ENCODE assay signal across 8 mouse cellular contexts in genomic region chr15:81399638-81400315, GRCm38 (mm10). TPM values are rescaled to one million over a fixed set of nuclear protein-coding genes. Genes with fewer than 3 reads are reported as not detected.
DNase-seq lines count a peak whose midpoint lies in the region; ATAC-seq and TF ChIP-seq lines count a peak whose summit lies in the region.

Gene St13, minus strand, starts transcription at chr15:81400077.
Gene Xpnpep3, plus strand, starts transcription at chr15:81400138.

- H3K27me3 ChIP-seq in MEL (ENCODE audit: control insufficient read depth in 1 of 2, insufficient read depth in 2 of 2, low read length in 2 of 2) = no peaks in the 10 kb centered on the region
- no peaks in the 10 kb centered on the region for H3K27me3 ChIP-seq in cerebellum, adult 2 months (ENCODE audit: control insufficient read depth, insufficient read depth, low read length)
- H3K27me3 ChIP-seq in lung, embryonic 16.5 days (ENCODE audit: control insufficient read depth, insufficient read depth, low read depth, low read length) = no peaks in the 10 kb centered on the region

- TF ChIP-seq RAD21 in MEL (IDR thresholded peaks at IDR 0.05; ENCODE audit: low read depth, low read length) = no peak

- H3K4me3 ChIP-seq in MEL (ENCODE audit: control insufficient read depth in 1 of 2, insufficient read depth in 1 of 2, low read depth in 2 of 2, low read length in 2 of 2) = peak within 1 kb of the TSS; percentile 83 to 89
- H3K4me3 ChIP-seq in cerebellum, adult 2 months (replicated peaks; ENCODE audit: insufficient read depth, low read depth, low read length) = peak within 1 kb of the TSS; percentile 94
- peak within 1 kb of the TSS; percentile 62 for H3K4me3 ChIP-seq in lung, embryonic 16.5 days (ENCODE audit: low read length)

- H3K36me3 ChIP-seq in MEL (ENCODE audit: control insufficient read depth in 1 of 2, insufficient read depth in 2 of 2, low read length in 2 of 2) = peaks cover 0 to 40% of the 10 kb centered on the region in 2 experiments; a peak in 3 of 4 replicates
- H3K36me3 ChIP-seq in lung, embryonic 16.5 days (ENCODE audit: control insufficient read depth, insufficient read depth, low read length) = no peaks in the 10 kb centered on the region

- TF ChIP-seq POLR2A in MEL (IDR thresholded peaks at IDR 0.05; ENCODE audit: control insufficient read depth in 1 of 2, insufficient read depth in 1 of 2, low read depth in 1 of 2, low read length in 2 of 2, poor library complexity in 1 of 2) = peak; percentile 77 to 81; a peak in 3 of 4 replicates
- peak; percentile 61 for TF ChIP-seq POLR2A in cerebellum, adult 2 months (IDR thresholded peaks at IDR 0.05; ENCODE audit: borderline replicate concordance, insufficient read depth, low read length)

- H3K9me3 ChIP-seq in MEL (replicated peaks; ENCODE audit: insufficient read depth, low read length) = no peaks in the 10 kb centered on the region
- H3K9me3 ChIP-seq in lung, embryonic 16.5 days (ENCODE audit: control insufficient read depth, low read length) = no peaks in the 10 kb centered on the region

- no peak for TF ChIP-seq EP300 in MEL (IDR thresholded peaks at IDR 0.05; ENCODE audit: low read depth in 1 of 2, low read length in 2 of 2)

- peak within 1 kb of the TSS; percentile 91 for H3K9ac ChIP-seq in MEL (ENCODE audit: control insufficient read depth, low read depth, low read length, poor library complexity, severe bottlenecking)
- H3K9ac ChIP-seq in lung, embryonic 16.5 days (ENCODE audit: low read length) = peak within 1 kb of the TSS; percentile 76

- peak; percentile 96 to 98 for ATAC-seq in hematopoietic stem cell, adult 5-6 weeks (replicated peaks in 1 of 2; ENCODE audit: insufficient read depth in 1 of 2, low FRiP score in 2 of 2, low TSS enrichment in 1 of 2, low read depth in 1 of 2, poor library complexity in 2 of 2, severe bottlenecking in 2 of 2)
- peak; percentile 100 for ATAC-seq in lung, embryonic 16.5 days (ENCODE audit: low read depth)

- TF ChIP-seq CTCF in MEL (IDR thresholded peaks at IDR 0.05 in 2 of 3, conservative IDR thresholded peaks at IDR 0.05 in 1 of 3; ENCODE audit: control insufficient read depth in 1 of 3, insufficient read depth in 1 of 3, low read depth in 2 of 3, low read length in 3 of 3, poor library complexity in 1 of 3, severe bottlenecking in 1 of 3) = no peak
- TF ChIP-seq CTCF in cerebellum, adult 2 months (IDR thresholded peaks at IDR 0.05; ENCODE audit: borderline replicate concordance, insufficient read depth, low read depth, low read length) = no peak

- peak within 1 kb of the TSS; percentile 75 for H3K4me2 ChIP-seq in lung, embryonic 16.5 days (ENCODE audit: low read depth, low read length)

- H3K4me1 ChIP-seq in MEL (ENCODE audit: control insufficient read depth in 1 of 2, insufficient read depth in 2 of 2, low read length in 2 of 2) = peaks cover 2 to 9% of the 10 kb centered on the region in 2 experiments; a peak in 2 of 4 replicates
- no peaks in the 10 kb centered on the region; the same call in 1 of the 2 replicates for H3K4me1 ChIP-seq in cerebellum, adult 2 months (ENCODE audit: control insufficient read depth, insufficient read depth, low read length)
- peaks cover 17% of the 10 kb centered on the region for H3K4me1 ChIP-seq in lung, embryonic 16.5 days (replicated peaks; ENCODE audit: control insufficient read depth, insufficient read depth, low read length)

- WGBS in cerebellum, adult 2 months = under 1% methylated on average over 50 of the region's 50 CpGs
- WGBS in lung, embryonic 16.5 days = under 1% methylated on average over 48 of the region's 50 CpGs

- DNase-seq in MEL (ENCODE audit: low read depth, low spot score) = peak; percentile 98
- DNase-seq in cerebellum, adult 2 months = peak; percentile 94 to 98
- DNase-seq in forelimb bud, embryonic 11.5 days (ENCODE audit: low read depth, low spot score) = peak; percentile 95
- peak; percentile 93 for DNase-seq in layer of hippocampus, adult 9-10 months (ENCODE audit: low spot score)
- DNase-seq in ovary, postnatal 10 days (ENCODE audit: low spot score) = peak; percentile 99
- DNase-seq in thymus, postnatal 10 days (ENCODE audit: low spot score in 2 of 2) = peak; percentile 93 to 98

- H3K27ac ChIP-seq in MEL (ENCODE audit: control insufficient read depth, low read depth, low read length) = peak within 1 kb of the TSS; percentile 96
- peak within 1 kb of the TSS; percentile 100 for H3K27ac ChIP-seq in cerebellum, adult 2 months (ENCODE audit: insufficient read depth, low read length)
- peak within 1 kb of the TSS; percentile 95 for H3K27ac ChIP-seq in lung, embryonic 16.5 days (ENCODE audit: low read length)

- peaks cover 58% of the 10 kb centered on the region for H3K79me2 ChIP-seq in MEL (ENCODE audit: control insufficient read depth, insufficient read depth, low read length, poor library complexity)

TF ChIP-seq in MEL, 35 proteins besides CTCF, POLR2A, EP300 and RAD21 (continues in another document):
- no peak for TF ChIP-seq GATA1 (IDR thresholded peaks at IDR 0.05; ENCODE audit: low read depth, low read length)
- no peak for TF ChIP-seq ZC3H11A (IDR thresholded peaks at IDR 0.05; ENCODE audit: low read depth, low read length)
- peak; percentile 93; the same call in 1 of the 2 replicates for TF ChIP-seq E2F4 (IDR thresholded peaks at IDR 0.05; ENCODE audit: borderline replicate concordance, low read depth, low read length)
- peak; percentile 73; the same call in 1 of the 2 replicates for TF ChIP-seq KAT2A (conservative IDR thresholded peaks at IDR 0.05; ENCODE audit: low read depth, low read length)
- peak; percentile 68; the same call in 1 of the 2 replicates for TF ChIP-seq POLR2AphosphoS2 (IDR thresholded peaks at IDR 0.05; ENCODE audit: low read length)
- no peak for TF ChIP-seq TAL1 (IDR thresholded peaks at IDR 0.05; ENCODE audit: low read length)
- peak; percentile 62; the same call in 1 of the 2 replicates for TF ChIP-seq MAZ (IDR thresholded peaks at IDR 0.05; ENCODE audit: low read depth, low read length)
- peak; percentile 94 for TF ChIP-seq USF1 (IDR thresholded peaks at IDR 0.05; ENCODE audit: low read depth, low read length)
- peak; percentile 96 for TF ChIP-seq MAX (IDR thresholded peaks at IDR 0.05; ENCODE audit: low read length)
- TF ChIP-seq MXI1 (IDR thresholded peaks at IDR 0.05; ENCODE audit: low read depth, low read length) = peak; percentile 83
- no peak for TF ChIP-seq MAFK (IDR thresholded peaks at IDR 0.05; ENCODE audit: borderline replicate concordance, low read depth, low read length)
- no peak for TF ChIP-seq MEF2A (IDR thresholded peaks at IDR 0.05; ENCODE audit: extremely low read depth, insufficient replicate concordance, low read depth, low read length, poor library complexity, severe bottlenecking)
- TF ChIP-seq MYC (IDR thresholded peaks at IDR 0.05; ENCODE audit: low read depth, low read length) = peak; percentile 83
- TF ChIP-seq BHLHE40 (IDR thresholded peaks at IDR 0.05; ENCODE audit: borderline replicate concordance, low read depth, low read length) = no peak
- TF ChIP-seq RCOR1 (IDR thresholded peaks at IDR 0.05; ENCODE audit: low read depth, low read length) = no peak
- TF ChIP-seq ZKSCAN1 (IDR thresholded peaks at IDR 0.05; ENCODE audit: low read depth, low read length) = no peak
- peak; percentile 80 for TF ChIP-seq NELFE (IDR thresholded peaks at IDR 0.05; ENCODE audit: low read depth, low read length)
- no peak for TF ChIP-seq CHD2 (IDR thresholded peaks at IDR 0.05; ENCODE audit: low read length)
- no peak for TF ChIP-seq GABPA (IDR thresholded peaks at IDR 0.05; ENCODE audit: low read depth, low read length)
- TF ChIP-seq ETS1 (IDR thresholded peaks at IDR 0.05; ENCODE audit: low read depth, low read length) = peak; percentile 16; the same call in 1 of the 2 replicates
- TF ChIP-seq SIN3A (IDR thresholded peaks at IDR 0.05; ENCODE audit: low read length) = peak; percentile 97
- no peak for TF ChIP-seq CHD1 (IDR thresholded peaks at IDR 0.05; ENCODE audit: low read depth, low read length)
- no peak for TF ChIP-seq UBTF (IDR thresholded peaks at IDR 0.05; ENCODE audit: borderline replicate concordance, insufficient read depth, low read depth, low read length)
- TF ChIP-seq ZMIZ1 (IDR thresholded peaks at IDR 0.05; ENCODE audit: low read depth, low read length) = peak; percentile 63
- no peak for TF ChIP-seq MYB (IDR thresholded peaks at IDR 0.05; ENCODE audit: low read depth, low read length)
- peak; percentile 51; the same call in 1 of the 2 replicates for TF ChIP-seq TBP (IDR thresholded peaks at IDR 0.05; ENCODE audit: low read depth, low read length)
- TF ChIP-seq ZNF384 (IDR thresholded peaks at IDR 0.05; ENCODE audit: low read depth, low read length) = no peak
- no peak for TF ChIP-seq NRF1 (IDR thresholded peaks at IDR 0.05; ENCODE audit: insufficient read depth, low read depth, low read length, poor library complexity, severe bottlenecking)
- TF ChIP-seq SMC3 (IDR thresholded peaks at IDR 0.05; ENCODE audit: low read depth, low read length) = no peak
- no peak for TF ChIP-seq JUND (IDR thresholded peaks at IDR 0.05; ENCODE audit: low read depth, low read length)
- no peak for TF ChIP-seq POLR2AphosphoS5 (IDR thresholded peaks at IDR 0.05; ENCODE audit: borderline replicate concordance, low read depth, low read length)
- peak; percentile 84 for TF ChIP-seq ELF1 (IDR thresholded peaks at IDR 0.05; ENCODE audit: low read depth, low read length)
- TF ChIP-seq USF2 (IDR thresholded peaks at IDR 0.05; ENCODE audit: borderline replicate concordance in 1 of 2, insufficient read depth in 1 of 2, low read depth in 1 of 2, low read length in 2 of 2) = peak in 1 of 2 experiments; percentile 54; a peak in 1 of 4 replicates
- peak; percentile 6; the same call in 1 of the 2 replicates for TF ChIP-seq TCF12 (IDR thresholded peaks at IDR 0.05; ENCODE audit: low read depth, low read length)

RNA-seq across cellular contexts. Expression of gene St13, which starts in this region (rescaled TPM):
- total RNA-seq in MEL (2012; rRNA removed) = 187 and 191 TPM in 2 replicates
- polyA plus RNA-seq in MEL (2012; ENCODE audit: insufficient read depth in 1 of 2, insufficient read length in 2 of 2, low read depth in 1 of 2, low replicate concordance in 2 of 2, missing spikeins in 1 of 2) = 100 to 1,000 TPM in 1 of 2 experiments, not detected in 1; 423 TPM
- 75.6 and 85.3 TPM in 2 replicates for polyA plus RNA-seq in cerebellum, adult 2 months (2012; rRNA removed)
- total RNA-seq in hematopoietic stem cell, adult 5-6 weeks (2017) = 311 and 331 TPM in 2 replicates
- polyA plus RNA-seq in lung, embryonic 16.5 days (2015; fragmentation: Nextera tagmentation; extraction: Ambion mirVana) = 144 and 154 TPM in 2 replicates

RNA-seq across cellular contexts. Expression of gene Xpnpep3, which starts in this region (rescaled TPM):
- 10.0 and 10.2 TPM in 2 replicates for total RNA-seq in MEL (2012; rRNA removed)
- 10 to 100 TPM; 13.1 to 88.4 TPM for polyA plus RNA-seq in MEL (2012; ENCODE audit: insufficient read depth in 1 of 2, insufficient read length in 2 of 2, low read depth in 1 of 2, low replicate concordance in 2 of 2, missing spikeins in 1 of 2)
- 7.3 and 9.0 TPM in 2 replicates for polyA plus RNA-seq in cerebellum, adult 2 months (2012; rRNA removed)
- total RNA-seq in hematopoietic stem cell, adult 5-6 weeks (2017) = 14.6 and 17.1 TPM in 2 replicates
- 11.8 TPM in 2 replicates for polyA plus RNA-seq in lung, embryonic 16.5 days (2015; fragmentation: Nextera tagmentation; extraction: Ambion mirVana)

Comparison
In these comparisons a context has a peak if more than half of its experiments do, and no peak if none do; other contexts are left out.
1. Peak in every context shown above with its lines: DNase-seq, ATAC-seq, H3K4me3 ChIP-seq and H3K27ac ChIP-seq.